Mouse (Mus musculus) left cerebral cortex, adult 2 months (tissue): ENCODE measurements around the gene Efcab11. TPM values are rescaled to one million over a fixed set of nuclear protein-coding genes. Genes with fewer than 3 reads are reported as not detected.

ENCODE experiments used
- DNase-seq, 2 experiments: peaks; one replicate each; pipeline ENCODE4 v3.0.0; 2021 to 2022; ENCODE audit warnings: low spot score in 2 of 2, mixed read lengths in 1 of 2; ENCODE audit errors: extremely low spot score in 1 of 2
- H3K27ac ChIP-seq: fragments of 200-600 bp; 2 replicates; pipeline ENCODE4 v1.8.1; 2022
- H3K4me3 ChIP-seq: fragments of 200-600 bp; 2 replicates; pipeline ENCODE4 v1.8.1; 2022
- CTCF ChIP-seq: fragments of 200-600 bp; IDR thresholded peaks from 2 replicates; pipeline ENCODE4 v1.8.1; 2022; ENCODE audit warnings: antibody characterized with exemption, mild to moderate bottlenecking, moderate library complexity
- intact Hi-C: fragments of 180-260 bp; cut with DNase I; formaldehyde crosslinking; loops from one replicate; pipeline ENCODE4 v1.15.1; 2025
- total RNA-seq, 2 experiments: library from RNA; stranded (reverse); gene quantifications; 2 replicates each; pipeline ENCODE4 v1.2.3; 2021

Efcab11 gene
- total RNA-seq, 2 experiments from 2014 or later = 0.26 to 0.34 TPM

DNA sequence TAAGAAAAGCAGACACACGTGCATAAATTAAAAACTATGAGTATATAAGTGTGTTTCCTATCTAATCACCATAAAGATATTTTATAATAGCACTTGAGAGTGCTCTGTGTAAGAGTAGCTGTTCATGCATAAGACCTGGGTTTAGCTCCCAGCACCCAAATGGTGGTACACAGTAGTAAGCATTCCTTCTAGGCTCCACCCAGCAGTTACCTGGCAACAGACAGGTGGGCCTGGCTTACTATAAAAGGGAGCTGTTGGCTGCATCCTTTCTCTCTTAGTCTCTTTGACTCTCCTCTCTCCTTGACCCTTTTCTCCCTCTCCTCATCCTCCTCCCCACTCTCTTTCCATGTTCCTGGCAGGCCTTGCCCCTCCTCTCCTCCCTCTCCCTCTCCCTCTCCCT lies 15.4 kb downstream of the Efcab11 start:
- no peak for TF ChIP-seq CTCF
- intact Hi-C loops = no loop called here
- DNase-seq = no peak
- Histone ChIP-seq H3K27ac (no peak overlapping the region), H3K4me3 (no peak overlapping the region)

DNA sequence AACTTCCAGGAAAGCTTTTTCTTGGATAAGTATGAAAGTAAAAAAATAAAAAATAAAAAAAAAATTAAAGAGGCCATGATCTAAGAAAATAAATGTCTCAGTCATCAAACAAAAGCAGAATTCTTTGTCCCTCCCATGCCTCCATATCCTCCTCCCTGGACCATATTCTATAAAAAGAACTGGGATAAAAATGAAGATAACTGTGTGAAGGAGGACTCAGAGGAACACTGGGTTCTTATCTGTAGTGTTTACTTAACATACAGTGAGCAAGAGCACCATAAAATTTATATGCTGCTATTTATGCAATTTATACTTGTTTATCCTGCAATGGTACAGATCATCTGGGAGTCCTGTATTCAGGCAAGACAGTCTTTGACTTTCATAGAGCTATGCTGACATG lies 19.6 kb downstream of the Efcab11 start:
- no peak for TF ChIP-seq CTCF
- intact Hi-C loops = loop anchor here (5.0 kb wide), 1 partner anchor 767 kb away; no protein-coding TSS in a partner anchor
- no peak overlapping the region for H3K4me3 ChIP-seq
- H3K27ac ChIP-seq = no peak overlapping the region
- DNase-seq = no peak

- no peak for DNase-seq
- peak; percentile 61 for TF ChIP-seq CTCF
- no peak overlapping the region for H3K4me3 ChIP-seq
- H3K27ac ChIP-seq = no peak overlapping the region
- intact Hi-C loops = loop anchor here (2.0 to 5.0 kb wide), 2 partner anchors 764 to 776 kb away; no protein-coding TSS in a partner anchor
Observed at GRCm38 (mm10) chr12:99860981-99861380, 23.3 kb downstream of the Efcab11 start.

DNA sequence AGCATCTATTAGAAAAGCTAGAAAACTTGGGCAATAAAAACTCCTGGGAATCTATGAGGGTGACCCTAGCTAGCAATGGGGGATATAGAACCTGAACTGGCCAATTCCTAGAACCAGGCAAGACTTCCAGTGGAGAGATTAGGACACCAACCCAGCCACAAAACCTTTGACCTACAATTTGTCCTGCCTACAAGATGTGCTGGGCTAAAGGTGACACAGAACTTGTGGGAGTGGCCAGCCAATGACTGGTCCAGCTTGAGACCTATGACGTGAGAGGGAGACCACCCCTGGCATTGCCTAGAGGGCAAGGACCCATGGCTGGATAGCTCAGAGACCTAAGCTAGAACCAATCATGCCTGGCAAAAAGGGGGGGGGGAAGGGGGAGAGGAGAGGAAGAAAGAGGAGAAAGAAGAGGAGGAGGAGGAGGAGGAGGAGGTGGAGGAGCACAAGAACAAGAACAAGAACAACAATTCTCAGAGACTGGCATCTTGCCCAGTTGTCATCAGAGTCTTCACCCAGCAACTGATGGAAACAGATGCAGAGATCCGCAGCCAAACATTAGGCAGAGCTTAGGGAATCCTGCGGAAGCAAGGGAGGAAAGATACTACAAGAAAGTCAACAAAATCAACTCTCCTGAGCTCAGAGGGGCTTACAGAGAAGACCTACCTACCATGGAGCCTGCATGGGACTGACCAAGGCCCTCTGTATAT lies 24.7 kb downstream of the Efcab11 start:
- H3K4me3 ChIP-seq = no peak overlapping the region
- DNase-seq = no peak
- H3K27ac ChIP-seq = no peak overlapping the region
- TF ChIP-seq CTCF = no peak
- intact Hi-C loops = loop anchor here (2.0 to 5.0 kb wide), 2 partner anchors 762 to 775 kb away; no protein-coding TSS in a partner anchor

- Histone ChIP-seq H3K4me3 (no peak overlapping the region), H3K27ac (no peak overlapping the region)
- TF ChIP-seq CTCF = no peak
- no peak for DNase-seq
- intact Hi-C loops = no loop called here
Observed at GRCm38 (mm10) chr12:99858664-99859063, 25.6 kb downstream of the Efcab11 start.

DNA sequence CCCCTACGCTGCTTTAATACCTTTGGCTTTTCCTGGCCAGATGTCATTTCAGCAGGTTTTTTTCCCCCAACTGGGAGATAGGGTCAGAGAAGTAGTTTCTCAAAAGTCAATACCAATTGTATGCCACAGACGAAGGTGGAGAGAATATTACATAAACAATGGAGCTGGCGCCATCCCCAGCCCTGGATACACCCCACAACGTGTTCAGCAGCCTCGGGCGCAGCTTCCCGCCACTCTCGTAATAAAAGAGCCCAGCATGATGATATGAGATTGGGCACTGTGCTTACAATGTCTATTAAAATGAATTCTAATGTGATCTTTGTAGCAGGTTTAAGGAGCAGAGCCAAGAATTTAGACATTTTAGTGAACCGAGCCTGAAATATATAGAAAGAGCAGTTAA lies 28.2 kb downstream of the Efcab11 start:
- Histone ChIP-seq H3K27ac (no peak overlapping the region), H3K4me3 (no peak overlapping the region)
- TF ChIP-seq CTCF = no peak
- intact Hi-C loops = no loop called here
- no peak for DNase-seq

DNA sequence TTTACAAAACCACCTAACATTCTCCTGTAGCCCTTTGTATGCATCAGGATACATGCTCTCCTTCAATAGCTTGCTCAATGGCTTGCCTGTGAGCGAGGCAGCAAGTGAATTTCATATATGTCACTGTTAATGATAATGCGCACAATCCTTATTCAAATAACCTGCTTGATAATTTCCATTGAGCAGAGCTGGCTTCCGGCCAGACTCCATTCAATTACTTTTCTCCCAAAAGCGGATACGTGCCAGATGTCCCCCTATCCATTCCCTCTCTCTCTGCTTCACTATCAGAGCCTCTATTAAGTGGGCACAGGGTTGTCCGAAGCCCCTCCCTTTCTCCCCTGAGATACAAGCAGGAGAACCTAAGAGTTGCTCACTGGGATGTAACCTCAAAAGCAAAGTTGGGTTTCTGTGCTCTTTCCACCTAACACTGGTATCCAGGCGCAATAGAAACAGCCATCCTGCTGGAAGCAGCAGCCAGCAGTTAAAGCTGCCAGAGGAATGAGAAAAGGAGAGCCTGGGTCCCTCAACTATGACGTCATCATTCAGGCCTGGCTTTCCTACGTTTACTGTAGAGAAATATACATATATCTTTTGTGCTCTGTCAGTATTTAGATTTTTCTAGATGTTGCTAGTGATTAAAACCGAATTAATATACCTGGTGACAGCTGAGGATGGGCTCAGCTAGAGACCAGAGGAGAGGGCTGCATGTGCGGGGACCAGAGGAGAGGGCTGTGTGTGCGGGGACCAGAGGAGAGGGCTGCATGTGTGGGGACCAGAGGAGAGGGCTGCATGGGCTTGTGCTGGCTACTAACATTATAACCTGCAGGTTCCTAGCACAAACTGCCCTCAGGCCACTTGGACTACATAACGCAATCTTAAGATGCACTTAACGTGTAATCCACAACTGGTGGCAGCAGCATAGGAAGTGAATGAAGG lies 30.6 kb downstream of the Efcab11 start:
- Histone ChIP-seq H3K27ac (no peak overlapping the region), H3K4me3 (no peak overlapping the region)
- no peak for TF ChIP-seq CTCF
- no peak for DNase-seq
- intact Hi-C loops = no loop called here

DNA sequence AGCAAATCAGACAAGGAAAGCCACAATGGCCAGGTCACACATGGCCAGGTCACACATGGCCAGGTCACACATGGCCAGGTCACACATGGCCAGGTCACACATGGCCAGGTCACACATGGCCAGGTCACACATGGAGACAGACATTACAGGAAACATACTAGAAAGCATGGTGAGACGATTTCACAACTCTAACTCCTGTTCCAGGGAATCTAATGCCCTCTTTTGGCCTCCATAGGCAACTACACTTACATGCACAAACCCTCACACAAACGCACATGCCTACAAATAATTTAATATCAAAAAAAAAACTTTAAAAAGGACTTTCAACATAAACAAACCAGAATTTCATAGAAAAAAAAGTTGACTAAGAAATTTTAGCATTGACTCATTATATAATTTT lies 34.2 kb downstream of the Efcab11 start:
- DNase-seq = no peak
- no peak overlapping the region for H3K27ac ChIP-seq
- intact Hi-C loops = loop anchor here (10.0 kb wide), 1 partner anchor 435 kb away; no protein-coding TSS in a partner anchor
- no peak; the same call in 1 of the 2 replicates for TF ChIP-seq CTCF
- no peak overlapping the region for H3K4me3 ChIP-seq

GRCm38 (mm10) chr12:99844951-99845350 lies 39.3 kb downstream of the Efcab11 start:
- intact Hi-C loops = loop anchor here (10.0 kb wide), 1 partner anchor 430 kb away; no protein-coding TSS in a partner anchor
- no peak for DNase-seq
- Histone ChIP-seq H3K27ac (no peak overlapping the region), H3K4me3 (no peak overlapping the region)
- no peak for TF ChIP-seq CTCF

DNA sequence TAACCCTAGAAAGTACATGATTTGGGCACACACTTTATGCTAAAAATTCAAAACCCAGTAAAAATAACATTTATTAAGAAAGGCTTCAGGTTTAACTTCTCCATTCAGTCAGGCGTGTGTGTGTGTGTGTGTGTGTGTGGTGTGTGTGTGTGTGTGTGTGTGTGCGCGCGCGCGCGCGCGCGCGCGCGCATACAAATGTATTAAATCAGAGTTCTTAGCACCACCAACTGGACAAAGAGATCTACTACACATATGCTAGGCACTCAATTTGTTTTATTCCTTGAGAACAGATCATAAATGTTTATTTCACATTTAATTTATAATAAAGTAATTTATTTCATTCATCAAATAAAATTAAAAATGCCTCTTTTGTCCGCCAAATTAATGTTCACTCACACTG lies 45.5 kb downstream of the Efcab11 start:
- H3K4me3 ChIP-seq = no peak overlapping the region
- DNase-seq = no peak
- no peak overlapping the region for H3K27ac ChIP-seq
- intact Hi-C loops = loop anchor here (1.0 to 5.0 kb wide), 3 partner anchors 211 to 742 kb away; no protein-coding TSS in a partner anchor
- TF ChIP-seq CTCF = peak; percentile 64

DNA sequence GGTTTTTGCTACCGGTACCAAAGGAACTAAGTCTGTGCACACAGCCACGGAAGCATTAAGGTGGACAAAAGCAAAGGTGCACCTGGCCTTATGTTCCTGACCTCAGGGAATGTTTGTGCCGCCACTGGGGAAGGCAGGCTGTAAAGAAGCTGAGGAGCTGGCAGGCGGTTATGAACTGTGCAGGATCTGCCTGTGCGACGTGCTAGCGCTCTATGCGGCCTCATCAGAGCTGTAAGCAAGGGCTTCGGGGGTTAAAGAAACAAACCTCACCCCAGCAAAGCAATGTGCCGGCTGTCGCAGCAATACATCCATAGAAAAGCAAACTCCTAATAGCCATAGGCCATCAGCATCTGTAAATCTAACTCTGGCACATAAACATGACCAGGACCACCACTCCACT lies 46.1 kb downstream of the Efcab11 start:
- intact Hi-C loops = loop anchor here (1.0 to 5.0 kb wide), 3 partner anchors 211 to 741 kb away; no protein-coding TSS in a partner anchor
- DNase-seq = no peak
- TF ChIP-seq CTCF = no peak
- no peak overlapping the region for H3K27ac ChIP-seq
- no peak overlapping the region for H3K4me3 ChIP-seq

DNA sequence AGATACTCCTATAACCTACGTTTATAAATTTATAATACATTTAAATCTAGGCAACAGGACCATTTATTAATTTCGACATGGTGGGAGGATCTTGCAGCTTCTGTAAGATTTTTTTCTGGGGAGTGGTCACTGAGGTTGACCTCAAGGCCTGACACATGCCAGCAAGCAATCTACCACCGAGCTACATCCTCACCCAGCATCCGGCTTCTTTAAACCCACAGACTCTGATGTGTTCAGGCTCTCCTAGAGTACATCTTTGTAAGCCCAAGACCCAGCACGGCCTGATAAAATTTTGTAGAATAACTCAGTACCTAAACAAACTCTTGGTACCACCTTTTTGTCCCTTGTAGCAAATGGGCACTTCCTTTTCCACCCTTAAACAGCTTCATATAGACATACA lies 46.7 kb downstream of the Efcab11 start:
- Histone ChIP-seq H3K4me3 (no peak overlapping the region), H3K27ac (no peak overlapping the region)
- no peak for TF ChIP-seq CTCF
- intact Hi-C loops = loop anchor here (5.0 kb wide), 1 partner anchor 210 kb away; no protein-coding TSS in a partner anchor
- DNase-seq = no peak
